Mouse (Mus musculus) liver, embryonic 16.5 days (tissue): ENCODE results near the gene H2-Q1. TPM values are rescaled to one million over a fixed set of nuclear protein-coding genes. Genes with fewer than 3 reads are reported as not detected.

Source experiments
- ATAC-seq: fragments of 200-750 bp; cut with Nextera tagmentation; 2 replicates; pipeline ENCODE4 v1.8.0; 2017; ENCODE audit warnings: low read depth, mild to moderate bottlenecking, moderate number of reproducible peaks, moderate library complexity
- H3K27ac ChIP-seq: fragments of 300-500 bp; sonication (generic); 2 replicates; pipeline ENCODE4 v1.5.1; 2014; ENCODE audit warnings: mild to moderate bottlenecking, low read length
- H3K27me3 ChIP-seq: fragments of 300-500 bp; sonication (generic); 2 replicates; pipeline ENCODE4 v1.6.1; 2014; ENCODE audit warnings: low read depth, low read length, mixed read lengths; ENCODE audit not compliant: control insufficient read depth, insufficient read depth
- H3K36me3 ChIP-seq: fragments of 300-500 bp; sonication (generic); 2 replicates; pipeline ENCODE4 v1.6.1; 2014; ENCODE audit warnings: mild to moderate bottlenecking; ENCODE audit not compliant: control insufficient read depth, insufficient read depth
- H3K4me1 ChIP-seq: fragments of 300-500 bp; sonication (generic); 2 replicates; pipeline ENCODE4 v1.6.1; 2014; ENCODE audit warnings: low read depth, low read length, mixed read lengths; ENCODE audit not compliant: control insufficient read depth
- H3K4me2 ChIP-seq: fragments of 300-500 bp; sonication (generic); 2 replicates; pipeline ENCODE4 v1.6.1; 2014; ENCODE audit warnings: low read depth, low read length, mixed read lengths
- H3K4me3 ChIP-seq: fragments of 300-500 bp; sonication (generic); 2 replicates; pipeline ENCODE4 v1.5.1; 2014; ENCODE audit warnings: low read depth, mild to moderate bottlenecking, low read length
- H3K9ac ChIP-seq: fragments of 300-500 bp; sonication (generic); 2 replicates; pipeline ENCODE4 v1.6.1; 2014; ENCODE audit warnings: low read depth, low read length
- H3K9me3 ChIP-seq: fragments of 300-500 bp; sonication (generic); replicated peaks from 2 replicates; pipeline ENCODE4 v1.6.1; 2016; ENCODE audit warnings: low read length; ENCODE audit not compliant: control insufficient read depth
- WGBS: fragments of 180-500 bp; shearing (Covaris S2); extraction: QIAGEN DNeasy Blood & Tissue Kit; methylation state at CpG from one replicate; pipeline ENCODE4 v1.1.7; 2014; ENCODE audit not compliant: insufficient replicate concordance; 5-methylcytosine and 5-hydroxymethylcytosine counted together
- polyA plus RNA-seq: library from polyadenylated mRNA; unstranded; fragments of >200 nt; fragmentation: Nextera tagmentation; extraction: Ambion mirVana; gene quantifications from 2 replicates; pipeline ENCODE4 v1.2.1, GENCODE M21; 2015

The H2-Q1 gene
- polyA plus RNA-seq, 1 experiment from 2014 or later: 0.77 TPM

DNA sequence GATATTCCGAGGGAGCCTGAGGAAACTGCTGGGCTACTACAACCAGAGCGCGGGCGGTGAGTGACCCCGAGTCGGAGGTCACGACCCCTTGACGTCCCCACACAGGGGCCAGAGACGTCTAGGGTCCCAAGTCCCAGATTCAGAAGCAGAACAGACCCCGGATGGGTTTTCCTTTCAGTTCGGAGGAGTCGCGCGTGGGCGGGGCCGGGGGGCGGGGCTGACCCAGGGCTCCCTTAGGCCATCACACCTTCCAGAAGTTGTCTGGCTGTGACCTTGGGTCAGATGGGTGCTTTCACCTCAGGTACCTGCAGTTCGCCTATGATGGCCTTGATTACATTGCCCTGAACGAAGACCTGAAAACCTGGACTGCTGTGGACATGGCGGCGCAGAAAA is 39.3 kb downstream of the H2-Q1 start:
- no peaks in the 10 kb centered on the region for H3K36me3 ChIP-seq
- ATAC-seq: no peak
- WGBS: 18% methylated on average over 21 of the region's 21 CpGs

More for the DNA sequence above, 39.3 kb downstream of the H2-Q1 start:
- peak overlapping the region; percentile 45 for H3K4me3 ChIP-seq
- peak overlapping the region; percentile 59 for H3K4me2 ChIP-seq
- no peaks in the 10 kb centered on the region; the same call in 1 of the 2 replicates for H3K9me3 ChIP-seq
- H3K27ac ChIP-seq: no peak overlapping the region
- H3K27me3 ChIP-seq: peaks cover 12% of the 10 kb centered on the region
- no peak overlapping the region for H3K9ac ChIP-seq
- no peaks in the 10 kb centered on the region; the same call in 1 of the 2 replicates for H3K4me1 ChIP-seq

Other genes starting within 250 kb of the H2-Q1 start
- 0.17 TPM in 1 of 2 replicates, not detected in the other for gene Ly6g6e, start 243.5 kb upstream of the H2-Q1 start, polyA plus RNA-seq
- 0.55 and 0.77 TPM in 2 replicates for gene Ly6g6d, start 242.3 kb upstream of the H2-Q1 start, polyA plus RNA-seq
- 4.0 and 5.7 TPM in 2 replicates for gene Ly6g6f, start 234.8 kb upstream of the H2-Q1 start, polyA plus RNA-seq
- 47.4 and 52.1 TPM in 2 replicates for gene Abhd16a, start 231.1 kb upstream of the H2-Q1 start, polyA plus RNA-seq
- gene Ly6g5c, start 212.1 kb upstream of the H2-Q1 start, polyA plus RNA-seq: not detected in 2 replicates
- 0.33 and 0.35 TPM in 2 replicates for gene Ly6g5b, start 205.0 kb upstream of the H2-Q1 start, polyA plus RNA-seq
- 12.4 and 12.9 TPM in 2 replicates for gene Gpank1, start 198.9 kb upstream of the H2-Q1 start, polyA plus RNA-seq
- gene Csnk2b, start 198.4 kb upstream of the H2-Q1 start, polyA plus RNA-seq: 115 and 123 TPM in 2 replicates
- 2.7 TPM in 2 replicates for gene D17H6S53E, start 194.0 kb upstream of the H2-Q1 start, polyA plus RNA-seq
- 959 and 972 TPM in 2 replicates for gene Apom, start 188.4 kb upstream of the H2-Q1 start, polyA plus RNA-seq
- gene Bag6, start 185.2 kb upstream of the H2-Q1 start, polyA plus RNA-seq: 19.7 and 21.4 TPM in 2 replicates
- gene Prrc2a, start 155.5 kb upstream of the H2-Q1 start, polyA plus RNA-seq: 38.4 and 45.0 TPM in 2 replicates
- gene Aif1, start 144.3 kb upstream of the H2-Q1 start, polyA plus RNA-seq: 22.8 and 23.2 TPM in 2 replicates
- gene Lst1, start 132.0 kb upstream of the H2-Q1 start, polyA plus RNA-seq: 38.8 and 41.4 TPM in 2 replicates
- gene Ltb, start 126.0 kb upstream of the H2-Q1 start, polyA plus RNA-seq: 1.2 and 2.4 TPM in 2 replicates
- gene Tnf, start 118.4 kb upstream of the H2-Q1 start, polyA plus RNA-seq: 0.36 and 0.48 TPM in 2 replicates
- not detected in 2 replicates for gene Lta, start 115.1 kb upstream of the H2-Q1 start, polyA plus RNA-seq
- not detected in 2 replicates for gene Gm16181, start 99.6 kb upstream of the H2-Q1 start, polyA plus RNA-seq
- 0.58 and 1.0 TPM in 2 replicates for gene Atp6v1g2, start 86.7 kb upstream of the H2-Q1 start, polyA plus RNA-seq
- gene Nfkbil1, start 84.6 kb upstream of the H2-Q1 start, polyA plus RNA-seq: 2.8 and 2.9 TPM in 2 replicates
- gene Ddx39b, start 78.7 kb upstream of the H2-Q1 start, polyA plus RNA-seq: 128 and 133 TPM in 2 replicates
- gene H2-D1, start 57.7 kb upstream of the H2-Q1 start, polyA plus RNA-seq: 98.3 and 107 TPM in 2 replicates
- gene H2-Q2, start 21.8 kb downstream of the H2-Q1 start, polyA plus RNA-seq: 1.3 and 2.6 TPM in 2 replicates
- 2.1 and 2.5 TPM in 2 replicates for gene H2-Q4, start 59.2 kb downstream of the H2-Q1 start, polyA plus RNA-seq
- 8.7 and 9.7 TPM in 2 replicates for gene H2-Q6, start 104.4 kb downstream of the H2-Q1 start, polyA plus RNA-seq
- 16.0 and 16.6 TPM in 2 replicates for gene H2-Q7, start 118.8 kb downstream of the H2-Q1 start, polyA plus RNA-seq
- gene H2-Q10, start 149.7 kb downstream of the H2-Q1 start, polyA plus RNA-seq: 377 and 430 TPM in 2 replicates
- not detected in 2 replicates for gene Pou5f1, start 185.6 kb downstream of the H2-Q1 start, polyA plus RNA-seq
- 39.5 and 40.2 TPM in 2 replicates for gene Tcf19, start 196.4 kb downstream of the H2-Q1 start, polyA plus RNA-seq
- gene Cchcr1, start 196.7 kb downstream of the H2-Q1 start, polyA plus RNA-seq: 7.5 and 8.2 TPM in 2 replicates
- gene Psors1c2, start 212.8 kb downstream of the H2-Q1 start, polyA plus RNA-seq: 0.17 and 0.19 TPM in 2 replicates
- gene Cdsn, start 231.7 kb downstream of the H2-Q1 start, polyA plus RNA-seq: 0.02 TPM in 1 of 2 replicates, not detected in the other
- not detected in 2 replicates for gene 2300002M23Rik, start 247.0 kb downstream of the H2-Q1 start, polyA plus RNA-seq